In genomic region chrX:37080345-37080744, GRCm38 (mm10) we compare ENCODE assay signal across 14 mouse cellular contexts. TPM values are rescaled to one million over a fixed set of nuclear protein-coding genes. Genes with fewer than 3 reads are reported as not detected.
"Had no signal": no experiment of that assay in that cellular context is flagged by ENCODE, and none has a peak within 500 bp of the region (broad histone marks: within the 10 kb centered on the region; RNA-seq: fewer than 3 reads in every experiment).

No protein-coding gene starts in this region.

RNA-seq across cellular contexts. Expression of gene Sowahd, which starts 31.7 kb away (rescaled TPM):
- polyA plus RNA-seq: liver, postnatal 0 days; lung, adult 2 months; lung, embryonic 15.5 days; lung, postnatal 0 days; macrophage; midbrain, embryonic 10.5 days; midbrain, embryonic 12.5 days; midbrain, embryonic 14.5 days; midbrain, embryonic 16.5 days; myocyte; neural tube, embryonic 11.5 days; neural tube, embryonic 15.5 days; stomach, embryonic 14.5 days; stomach, embryonic 16.5 days had no signal
